Mouse (Mus musculus) heart, adult 18-20 months (tissue): Measurements from ENCODE around the gene Eif4g1. TPM values are rescaled to one million over a fixed set of nuclear protein-coding genes. Genes with fewer than 3 reads are reported as not detected.

Experiments
- DNase-seq, 2 experiments: peaks; one replicate each; pipeline ENCODE4 v3.0.0; 2021 to 2022; ENCODE audit warnings: mixed read lengths in 1 of 2
- total RNA-seq, 2 experiments: library from RNA; stranded (reverse); gene quantifications; 2 replicates each; pipeline ENCODE4 v1.2.3; 2021

Gene Eif4g1
- total RNA-seq, 2 experiments from 2014 or later = 403 to 412 TPM

DNA sequence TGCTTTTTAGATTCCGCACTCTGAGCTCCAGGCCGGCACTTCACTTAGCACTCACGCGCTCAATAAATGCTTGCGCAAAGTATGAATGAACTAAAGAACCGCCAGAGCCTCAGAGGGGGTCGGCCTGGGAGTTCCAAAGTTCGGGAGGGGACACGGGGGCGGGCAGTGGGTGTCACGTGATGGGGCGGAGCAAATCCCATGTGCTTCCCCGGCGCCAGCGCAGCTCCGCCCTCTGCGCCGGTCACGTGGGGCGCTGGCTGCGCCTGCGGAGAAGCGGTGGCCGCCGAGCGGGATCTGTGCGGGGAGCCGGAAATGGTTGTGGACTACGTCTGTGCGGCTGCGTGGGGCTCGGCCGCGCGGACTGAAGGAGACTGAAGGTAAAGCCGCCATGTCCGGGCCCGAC, 4.4 kb downstream of the Eif4g1 start:
- DNase-seq = peak; percentile 97

DNA sequence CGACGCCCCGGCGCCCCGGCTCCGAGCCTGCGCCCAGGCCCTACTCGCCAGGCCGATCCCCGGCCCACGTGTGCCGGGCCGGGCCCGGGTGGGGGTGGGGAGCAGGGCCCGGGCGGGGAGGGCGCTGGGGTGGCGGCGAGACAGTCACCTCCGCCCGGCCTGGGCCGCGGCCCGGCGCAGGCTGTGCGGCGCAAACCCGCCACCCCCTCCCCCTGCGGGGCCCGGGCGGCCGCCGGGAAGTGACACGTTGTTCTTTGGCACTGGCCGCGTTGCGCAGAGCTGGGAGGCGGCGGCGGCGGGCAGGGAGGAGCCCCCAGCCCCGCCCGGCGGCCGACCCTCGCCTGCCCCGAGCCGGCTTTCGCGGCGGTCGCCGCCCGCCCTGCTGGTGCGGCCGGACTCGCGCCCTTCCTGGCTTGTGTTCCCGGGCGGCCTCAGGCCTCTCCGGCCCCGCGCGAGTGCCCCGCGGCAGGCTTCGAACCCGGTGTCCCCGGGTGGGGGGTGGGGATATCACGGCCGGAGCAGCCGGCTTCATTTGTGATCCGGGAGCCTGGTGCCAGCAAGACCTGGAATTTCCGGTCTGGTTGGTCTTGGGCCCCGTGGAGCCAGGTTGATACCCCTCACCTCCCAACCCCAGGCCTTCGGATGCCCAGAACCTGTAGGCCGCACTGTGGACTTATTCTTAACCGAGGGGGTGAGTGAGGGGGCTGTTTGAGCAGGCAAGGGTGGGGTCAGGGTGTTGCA, 5.0 kb downstream of the Eif4g1 start:
- peak; percentile 72 to 84 for DNase-seq

DNA sequence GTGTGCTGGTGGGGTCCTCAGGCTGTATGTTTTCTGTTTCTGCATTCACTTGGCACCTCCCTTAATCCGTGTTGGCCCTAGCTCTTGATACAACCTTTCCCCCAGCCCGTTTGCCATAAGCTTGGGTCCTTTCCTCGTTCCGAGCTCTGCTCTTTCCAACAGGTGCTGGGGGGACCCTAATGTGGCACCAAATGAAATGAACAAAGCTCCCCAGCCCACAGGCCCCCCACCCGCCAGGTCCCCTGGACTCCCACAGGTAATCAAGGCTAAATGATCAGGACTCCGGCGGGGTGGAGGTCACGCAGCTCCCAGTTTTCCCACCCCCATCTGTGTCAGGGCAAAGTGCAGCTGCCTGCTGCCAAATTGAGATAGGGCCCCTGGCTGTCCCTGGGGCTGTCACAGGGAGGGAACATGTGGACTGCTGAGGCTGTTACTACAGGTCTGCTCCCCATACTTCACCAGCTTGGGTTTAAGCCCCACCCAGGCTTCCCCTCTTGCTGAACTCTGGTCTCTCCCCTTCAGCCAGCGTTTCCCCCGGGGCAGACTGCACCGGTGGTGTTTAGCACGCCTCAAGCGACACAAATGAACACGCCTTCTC, 5.7 kb downstream of the Eif4g1 start:
- DNase-seq = peak; percentile 42 to 51

DNA sequence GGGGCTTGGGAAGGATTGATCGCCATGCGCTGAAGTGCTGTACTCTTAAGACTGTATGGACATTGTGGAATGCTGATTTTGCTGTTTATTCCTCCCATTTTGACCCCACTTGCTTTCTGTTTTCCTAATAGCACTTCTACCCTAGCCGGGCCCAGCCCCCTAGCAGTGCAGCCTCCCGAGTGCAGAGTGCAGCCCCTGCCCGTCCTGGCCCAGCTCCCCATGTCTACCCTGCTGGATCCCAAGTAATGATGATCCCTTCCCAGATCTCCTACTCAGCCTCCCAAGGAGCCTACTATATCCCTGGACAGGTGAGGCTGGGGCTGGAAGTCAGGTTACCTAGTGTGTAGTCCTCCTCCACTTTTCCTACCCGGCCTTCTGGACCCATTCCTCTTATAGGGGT, 7.1 kb downstream of the Eif4g1 start:
- DNase-seq = no peak

DNA sequence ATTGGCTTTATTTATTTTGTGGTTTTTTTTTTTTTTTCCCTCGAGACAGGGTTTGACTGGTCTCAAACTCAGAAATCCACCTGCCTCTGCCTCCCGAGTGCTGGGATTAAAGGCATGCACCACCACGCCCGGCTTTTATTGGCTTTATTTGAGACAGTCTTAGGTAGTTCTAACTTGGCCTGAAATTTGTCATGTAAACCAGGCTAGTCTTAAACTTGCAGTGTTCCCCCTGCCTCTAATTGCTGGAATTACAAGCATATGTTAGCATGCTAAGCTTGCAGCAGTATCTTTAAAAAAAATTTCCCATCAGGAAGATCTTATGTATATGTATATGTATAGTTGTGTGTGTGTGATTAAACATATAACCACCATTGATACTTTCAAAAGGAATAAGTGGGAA, 8.6 kb downstream of the Eif4g1 start:
- DNase-seq = no peak

DNA sequence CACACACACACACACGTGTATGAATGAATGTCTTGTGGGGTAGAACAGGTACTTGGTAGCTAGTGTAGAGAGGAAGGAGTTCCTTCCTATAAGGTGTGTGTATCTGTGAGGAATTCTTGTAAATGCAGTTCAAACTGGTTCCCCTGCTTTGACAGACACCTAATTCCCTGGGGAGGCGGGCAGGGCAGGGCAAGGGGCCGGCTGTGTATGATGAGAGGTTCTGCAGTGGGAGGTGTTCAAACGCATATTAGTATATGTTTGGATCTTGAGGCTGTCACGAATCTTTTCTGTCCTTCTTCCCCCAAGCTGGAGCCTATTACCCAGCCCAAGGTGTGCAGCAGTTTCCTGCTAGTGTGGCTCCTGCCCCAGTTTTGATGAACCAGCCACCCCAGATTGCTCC, 9.3 kb downstream of the Eif4g1 start:
- DNase-seq = no peak

DNA sequence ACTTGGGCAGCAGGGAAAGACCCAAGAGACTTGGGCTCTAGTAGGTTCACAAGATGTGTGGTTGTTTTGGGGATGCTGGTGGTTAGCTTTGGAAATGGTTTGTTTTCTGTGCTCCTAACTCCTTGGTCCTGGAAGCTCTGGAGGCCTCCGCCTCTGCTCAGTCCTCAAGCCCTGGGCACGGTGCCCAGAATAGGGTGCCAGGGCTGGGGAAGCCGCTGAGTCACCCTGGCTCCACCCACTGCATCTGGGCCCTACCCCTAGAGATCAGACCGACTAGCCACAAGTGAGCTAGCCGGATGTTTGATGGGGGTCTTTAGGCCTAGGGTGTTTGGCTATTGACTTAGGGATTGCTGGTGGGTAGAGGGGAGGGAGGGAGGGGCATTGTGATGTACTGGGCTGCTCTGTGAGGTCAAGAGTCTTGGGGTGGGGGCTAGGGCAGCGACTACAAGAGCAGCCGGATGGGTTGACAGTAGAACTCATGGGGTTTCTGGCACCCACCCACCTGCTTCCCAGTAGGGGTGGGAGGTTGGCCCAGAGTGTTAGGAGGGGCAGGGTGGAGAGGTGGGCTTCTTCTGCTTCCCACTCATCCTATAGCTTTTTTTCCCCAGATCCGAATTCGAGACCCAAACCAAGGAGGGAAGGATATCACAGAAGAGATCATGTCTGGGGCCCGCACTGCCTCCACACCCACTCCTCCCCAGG, 10.0 kb downstream of the Eif4g1 start:
- peak; percentile 87 to 92 for DNase-seq

DNA sequence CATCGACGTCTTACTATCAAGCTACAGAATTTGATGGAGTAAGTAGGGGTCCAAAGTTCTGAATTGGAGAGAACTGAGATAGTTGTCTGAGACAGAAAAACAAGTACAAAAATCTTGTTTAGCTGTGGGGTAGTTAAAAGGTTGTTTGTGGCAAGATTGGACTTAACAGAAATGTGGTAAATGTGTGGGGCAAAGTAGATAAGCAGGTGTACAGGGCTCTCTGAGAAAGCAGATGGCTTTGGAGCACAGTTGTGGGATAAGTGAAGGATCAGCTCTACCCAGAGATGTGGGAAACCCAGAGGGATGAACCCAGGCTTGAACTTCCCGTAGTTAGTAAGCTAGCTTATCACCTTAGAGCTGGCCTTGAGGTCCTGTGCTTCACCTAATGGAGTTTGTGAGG, 22.7 kb downstream of the Eif4g1 start:
- DNase-seq = no peak

DNA sequence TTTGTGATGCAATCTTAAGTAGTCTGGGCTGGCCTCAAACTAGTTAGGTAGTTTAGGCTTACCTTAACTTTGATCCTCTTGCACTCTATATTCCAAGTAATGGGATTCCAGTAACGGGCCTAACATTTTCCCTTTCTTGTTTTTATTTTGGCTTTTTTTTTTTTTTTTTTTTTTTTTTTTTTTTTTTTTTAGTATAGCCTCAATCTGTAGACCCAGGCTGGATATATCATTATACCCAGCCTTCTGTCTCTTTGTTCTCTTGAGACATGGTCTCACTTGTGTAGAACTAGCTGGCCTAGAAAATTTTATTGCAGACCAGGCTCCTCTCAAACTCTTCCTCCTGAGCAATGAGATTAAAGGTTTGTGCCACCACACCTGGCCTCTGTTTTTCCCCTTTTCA, 23.5 kb downstream of the Eif4g1 start:
- DNase-seq = no peak

DNA sequence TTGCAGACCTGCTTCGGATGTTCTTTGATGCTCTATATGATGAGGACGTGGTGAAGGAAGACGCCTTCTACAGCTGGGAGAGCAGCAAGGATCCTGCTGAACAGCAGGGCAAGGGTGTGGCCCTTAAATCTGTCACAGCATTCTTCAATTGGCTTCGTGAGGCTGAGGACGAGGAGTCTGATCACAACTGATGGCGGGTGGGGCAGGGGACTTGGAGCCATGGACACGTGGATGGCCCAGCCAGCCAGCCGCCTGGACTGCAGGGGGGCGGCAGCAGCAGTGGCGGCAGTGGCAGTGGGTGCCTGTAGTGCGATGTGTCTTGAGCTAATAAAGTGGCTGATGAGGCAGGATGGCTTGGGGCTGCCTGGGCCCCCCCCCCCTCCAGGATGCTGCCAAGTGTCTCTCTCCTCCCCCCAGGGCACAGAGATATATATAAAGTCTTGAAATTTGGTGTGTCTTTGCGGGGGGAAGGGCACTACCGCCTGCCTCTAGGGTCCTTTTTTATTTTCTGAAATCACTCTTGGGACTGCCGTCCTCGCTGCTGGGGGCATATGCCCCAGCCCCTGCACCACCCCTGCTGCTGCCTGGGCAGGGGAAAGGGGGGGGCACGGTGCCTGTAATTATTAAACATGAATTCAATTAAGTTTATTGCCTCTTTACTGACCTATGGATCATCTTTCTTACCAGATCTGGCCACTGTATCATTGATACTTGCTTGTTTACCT, 24.3 kb downstream of the Eif4g1 start:
- no peak for DNase-seq

DNA sequence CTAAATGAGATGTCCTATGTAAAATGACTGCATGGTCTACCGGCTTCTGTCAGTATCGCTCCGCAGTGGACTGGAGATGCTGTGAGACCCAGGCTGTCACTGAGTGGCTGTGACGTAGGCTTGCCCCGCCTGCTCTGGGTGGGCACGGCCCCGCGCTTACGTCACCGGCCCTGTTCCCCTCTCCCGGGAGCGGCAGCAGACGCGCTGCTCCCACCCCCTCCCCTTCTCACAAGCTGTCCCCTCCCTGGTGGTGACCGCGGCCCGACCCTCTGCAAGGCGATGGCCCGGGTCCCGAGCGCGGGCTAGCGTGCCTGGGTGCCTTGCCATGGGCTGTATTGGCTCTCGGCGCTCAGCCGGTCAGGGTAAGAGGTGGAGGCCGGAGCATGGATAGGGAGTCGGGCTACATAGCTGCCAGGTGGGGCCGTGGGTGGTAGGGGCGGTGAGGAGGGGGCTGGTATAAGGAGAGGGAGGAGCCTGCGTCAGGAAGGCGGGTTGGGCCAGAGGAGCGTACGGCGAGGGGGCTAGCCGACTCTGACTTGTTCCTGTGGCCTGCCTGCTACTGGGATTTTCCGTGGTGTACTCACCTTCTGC, 25.1 kb downstream of the Eif4g1 start, which contains the start of gene Fam131a:
TSS of gene Fam131a (plus strand) at position 131 of the 591 bp plus-strand sequence.
- DNase-seq = peak; percentile 92 to 94

DNA sequence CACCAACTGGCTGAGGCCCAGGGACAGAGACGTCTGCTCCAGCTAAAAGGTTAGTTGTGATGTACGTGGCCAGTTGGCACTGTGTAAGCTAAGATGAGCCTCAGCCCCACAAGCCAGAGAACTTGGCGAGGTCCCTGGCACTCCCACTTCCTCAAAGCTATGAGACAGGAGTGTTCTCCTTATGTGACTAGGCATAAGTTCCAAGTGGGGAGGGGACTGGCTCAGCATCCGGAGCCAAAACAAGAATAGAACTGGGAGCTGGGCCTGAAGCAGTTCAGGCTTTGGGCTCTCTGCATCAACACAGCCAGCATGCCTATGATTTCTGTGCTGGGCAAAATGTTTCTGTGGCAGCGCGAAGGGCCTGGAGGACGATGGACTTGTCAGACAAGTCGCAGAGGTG, 26.7 kb downstream of the Eif4g1 start:
- peak; percentile 70 to 80 for DNase-seq

DNA sequence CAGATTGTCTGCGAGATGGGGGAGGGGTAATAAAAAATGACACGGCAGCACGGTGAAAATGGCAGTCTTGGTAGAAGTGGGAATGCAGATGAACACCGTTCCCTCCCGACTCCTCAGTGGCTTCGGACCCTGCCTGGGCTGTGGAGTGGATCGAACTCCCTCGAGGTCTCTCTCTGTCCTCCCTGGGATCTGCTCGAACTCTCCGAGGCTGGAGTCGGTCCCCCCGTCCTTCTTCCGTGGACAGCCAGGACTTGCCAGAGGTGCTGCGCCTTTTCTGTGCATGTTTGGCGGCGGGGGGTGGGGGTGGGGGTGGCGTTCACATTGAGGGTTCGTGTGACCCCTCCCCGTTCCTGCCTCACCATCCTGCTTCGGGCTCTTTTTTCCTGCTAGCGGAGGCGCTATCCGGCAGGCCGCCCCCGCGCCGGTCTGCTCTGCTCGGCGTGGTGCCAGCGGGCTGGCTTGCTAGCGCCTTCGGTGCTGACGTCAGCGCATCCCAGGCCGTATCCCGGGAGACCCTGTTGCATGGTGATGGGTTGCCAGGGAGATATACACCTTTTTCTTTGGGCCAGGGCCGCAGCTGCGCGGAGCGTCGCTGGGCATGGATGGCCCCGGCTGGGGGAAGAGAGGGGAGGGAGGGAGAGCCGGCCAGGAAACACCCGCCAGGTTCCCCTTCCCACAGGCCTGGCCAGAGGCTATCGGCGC, 27.7 kb downstream of the Eif4g1 start:
- DNase-seq = peak; percentile 86 to 91

DNA sequence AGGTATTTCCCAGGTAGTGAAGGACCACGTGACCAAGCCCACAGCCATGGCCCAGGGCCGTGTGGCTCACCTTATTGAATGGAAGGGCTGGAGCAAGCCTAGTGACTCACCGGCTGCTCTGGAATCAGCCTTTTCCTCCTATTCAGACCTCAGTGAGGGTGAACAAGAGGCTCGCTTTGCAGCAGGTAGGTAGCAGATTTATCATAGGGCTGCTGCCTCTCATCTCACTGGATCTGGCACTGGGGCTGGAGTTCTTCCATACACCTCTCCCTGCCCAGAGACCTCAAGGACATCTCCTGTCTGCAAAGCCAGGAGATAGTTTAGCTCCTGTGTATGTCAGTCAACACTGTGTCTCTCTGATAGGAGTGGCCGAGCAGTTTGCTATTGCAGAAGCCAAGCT, 31.2 kb downstream of the Eif4g1 start:
- DNase-seq = no peak

DNA sequence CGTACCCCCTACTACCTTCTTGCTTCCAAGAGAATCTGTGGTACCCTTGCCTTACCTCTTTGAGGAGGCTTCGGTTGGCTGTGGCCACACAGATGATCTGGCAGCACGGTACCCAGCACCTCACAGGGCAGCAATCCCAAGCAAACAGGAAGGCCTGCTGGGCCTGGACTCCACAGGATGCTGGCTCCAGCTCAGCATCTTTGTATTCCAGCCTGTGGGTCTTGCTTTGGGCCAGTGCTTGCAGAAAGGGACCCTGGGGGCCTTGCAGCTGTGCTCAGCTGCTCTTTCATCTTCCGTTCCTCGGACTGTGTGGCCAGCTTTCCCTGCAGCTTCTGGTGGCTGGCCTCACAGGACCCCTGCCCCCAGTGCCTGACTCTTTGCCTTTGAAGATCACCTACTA, 31.9 kb downstream of the Eif4g1 start:
- DNase-seq = no peak

DNA sequence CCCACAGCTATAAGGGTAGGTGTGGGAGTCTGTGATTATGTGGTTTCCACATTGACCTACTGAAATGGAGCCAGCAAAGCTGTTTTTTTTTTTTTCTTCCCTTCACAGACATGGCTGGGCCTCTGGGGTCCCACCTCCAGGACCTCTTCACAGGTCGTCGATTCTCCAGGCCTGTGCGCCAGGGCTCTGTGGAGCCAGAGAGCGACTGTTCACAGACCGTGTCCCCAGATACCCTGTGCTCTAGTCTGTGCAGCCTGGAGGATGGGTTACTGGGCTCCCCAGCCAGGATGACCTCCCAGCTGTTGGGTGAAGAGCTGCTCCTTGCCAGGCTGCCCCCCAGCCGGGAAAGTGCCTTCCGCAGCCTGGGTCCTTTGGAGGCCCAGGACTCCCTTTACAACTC, 33.2 kb downstream of the Eif4g1 start:
- no peak for DNase-seq

DNA sequence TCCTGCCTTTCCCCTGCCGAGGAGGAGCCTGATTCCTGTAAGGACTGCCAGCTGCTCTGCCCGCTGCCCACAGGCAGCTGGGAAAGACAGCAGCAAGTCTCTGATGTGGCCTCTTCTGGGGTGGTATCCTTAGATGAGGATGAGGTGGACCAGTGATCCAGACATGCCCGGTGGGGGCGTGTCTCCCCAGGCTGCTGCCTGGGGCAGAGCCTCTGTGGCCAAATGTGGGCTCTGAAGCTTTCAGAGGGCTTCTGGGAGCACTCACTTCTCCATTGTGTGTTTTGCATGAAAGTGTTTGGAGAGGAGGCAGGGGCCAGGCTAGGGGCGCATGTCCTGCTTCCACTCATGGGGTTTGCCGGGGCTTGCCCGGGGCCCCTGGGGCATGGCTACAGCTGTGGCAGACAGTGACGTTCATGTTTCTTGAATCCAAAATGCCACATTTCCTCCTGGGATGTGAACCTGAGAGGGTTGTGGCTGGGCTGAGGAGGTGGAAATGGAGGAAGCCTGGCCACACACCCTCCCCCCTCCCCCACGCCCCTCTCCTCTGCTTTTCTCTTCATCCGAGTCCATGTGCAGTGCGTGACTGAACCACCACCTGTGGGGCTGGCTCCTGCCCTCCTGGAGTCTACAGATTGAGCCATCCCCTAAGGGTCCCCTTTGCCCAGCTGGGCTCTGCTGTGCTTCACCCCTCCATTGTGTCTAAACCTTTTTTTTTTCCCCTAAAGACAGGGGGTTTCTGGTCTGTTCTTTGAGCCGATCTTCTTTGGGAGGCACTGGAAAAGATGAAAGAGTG, 33.8 kb downstream of the Eif4g1 start:
- DNase-seq = no peak

DNA sequence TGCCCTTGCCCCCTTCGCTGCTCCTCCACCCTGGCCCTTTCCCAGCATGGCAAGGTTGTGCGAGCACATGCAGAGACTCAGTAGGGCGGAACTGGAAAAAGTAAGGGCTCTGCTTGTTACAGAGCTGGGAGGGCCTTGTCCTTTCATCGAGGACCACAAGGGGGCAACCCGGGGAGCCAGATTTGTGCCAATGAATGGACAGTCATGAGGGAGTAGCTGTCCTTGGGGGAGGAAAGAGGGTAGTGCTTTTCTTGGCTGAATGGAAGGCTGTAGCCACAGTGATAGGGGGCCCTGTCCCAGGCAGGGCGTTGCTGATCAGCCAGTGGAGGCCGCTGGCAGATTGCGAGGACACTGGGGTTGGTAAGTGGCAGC, 34.4 kb downstream of the Eif4g1 start:
- DNase-seq = peak; percentile 57 to 65

DNA sequence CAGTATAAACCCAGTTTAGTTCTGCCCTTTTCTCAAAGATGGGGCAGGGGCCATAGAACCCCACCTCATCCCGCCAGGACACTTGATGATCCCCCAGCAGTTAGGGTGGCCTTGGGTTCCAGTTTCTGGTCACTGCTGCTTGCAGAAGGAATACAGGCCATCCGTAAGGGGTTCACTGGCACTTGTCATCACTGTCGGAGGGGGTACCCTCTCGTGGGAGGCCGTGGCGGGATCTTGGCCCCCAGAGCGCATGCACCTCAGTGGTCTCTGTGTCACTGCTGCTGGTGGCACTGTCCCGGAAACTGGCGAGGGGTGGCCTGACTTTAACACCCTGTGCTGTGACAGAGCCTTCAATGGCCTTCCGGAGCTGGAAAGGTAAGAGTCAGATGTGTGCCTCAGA, 35.0 kb downstream of the Eif4g1 start:
- no peak for DNase-seq

DNA sequence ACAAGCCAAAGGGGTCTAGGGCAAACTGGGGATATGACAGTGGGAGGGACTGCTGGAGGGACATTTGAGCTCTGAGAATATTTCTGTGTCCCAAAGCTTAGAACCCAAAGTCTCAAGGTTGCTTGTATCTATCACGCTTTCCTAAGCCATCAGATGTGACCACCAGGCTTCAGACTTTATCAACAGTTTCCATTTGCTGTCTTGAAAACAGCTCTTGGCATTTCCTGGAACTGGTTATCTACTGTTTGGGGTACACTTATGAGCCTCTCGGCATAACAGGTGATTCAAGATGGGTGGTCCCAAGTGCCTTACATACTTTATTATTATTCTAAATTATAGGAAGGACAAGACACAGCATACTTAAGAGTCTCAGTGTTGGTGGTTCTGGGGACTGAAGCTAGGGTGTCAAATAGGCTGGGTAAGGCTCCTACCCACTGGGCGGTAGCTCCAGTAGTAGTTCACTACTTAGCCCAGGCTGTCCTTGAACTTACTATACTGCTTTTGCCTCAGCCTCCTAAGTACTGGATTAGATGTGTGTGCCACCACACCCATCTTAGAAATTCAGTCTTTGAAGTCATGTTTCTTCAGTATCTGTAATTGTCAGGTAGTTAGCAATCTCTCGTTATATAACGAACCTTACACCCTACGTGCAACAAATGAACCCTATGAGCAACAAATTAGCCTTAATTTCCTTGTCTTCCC, 35.7 kb downstream of the Eif4g1 start:
- DNase-seq = no peak
